Mouse (Mus musculus) c-Kit-positive CD71-negative TER-119-negative erythroid progenitor cells, embryonic 14.5 days (primary cell): Measurements from ENCODE around the gene Sidt1.

ENCODE experiments used
- DNase-seq: peaks from one replicate; pipeline ENCODE4 v3.0.0-alpha.2; 2013; ENCODE audit warnings: low read depth

The Sidt1 gene

DNA sequence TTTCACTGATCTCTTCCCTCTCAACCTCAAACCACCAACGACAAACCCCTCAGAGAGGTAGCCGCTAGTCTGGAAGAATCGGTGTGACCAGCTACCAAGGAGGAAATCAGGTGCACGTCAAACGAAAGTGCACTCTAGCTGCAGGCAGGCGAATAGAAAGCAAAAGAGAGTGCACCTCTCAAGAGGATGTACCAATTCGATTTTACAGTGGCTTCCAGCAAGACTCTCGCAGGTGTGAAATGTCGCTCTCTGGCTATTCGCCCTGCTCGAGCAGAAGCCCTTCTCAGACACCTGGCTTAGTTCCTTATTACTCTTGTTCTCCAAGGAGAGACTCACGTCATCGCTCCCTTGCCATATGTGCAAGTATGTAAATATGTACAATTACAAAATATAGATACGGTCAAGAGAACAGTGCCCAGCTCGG, at the start of gene Sidt1:
Sidt1 (minus strand) TSS at position 336 of the 424 bp plus-strand sequence.
- DNase-seq = no peak

DNA sequence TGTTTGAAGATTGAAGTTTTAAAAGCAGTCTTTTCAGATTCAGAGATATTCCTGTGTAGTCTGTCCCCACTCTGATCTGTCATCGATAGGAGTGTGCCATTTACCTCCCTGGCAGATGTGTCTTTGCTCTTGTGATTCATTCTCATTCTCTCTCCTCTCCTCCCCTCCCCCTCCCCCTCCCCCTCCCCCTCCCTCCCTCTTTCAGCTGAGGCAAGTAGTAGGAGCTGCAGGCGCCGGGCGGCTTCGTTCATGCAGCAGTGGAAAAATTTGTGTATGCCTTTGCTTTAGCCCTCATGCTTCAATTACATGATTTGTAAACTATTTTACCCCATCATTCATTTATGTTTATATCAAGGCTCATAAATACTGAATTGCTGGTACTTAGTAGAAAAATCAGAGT, 48.6 kb upstream of the Sidt1 start:
- DNase-seq = no peak

DNA sequence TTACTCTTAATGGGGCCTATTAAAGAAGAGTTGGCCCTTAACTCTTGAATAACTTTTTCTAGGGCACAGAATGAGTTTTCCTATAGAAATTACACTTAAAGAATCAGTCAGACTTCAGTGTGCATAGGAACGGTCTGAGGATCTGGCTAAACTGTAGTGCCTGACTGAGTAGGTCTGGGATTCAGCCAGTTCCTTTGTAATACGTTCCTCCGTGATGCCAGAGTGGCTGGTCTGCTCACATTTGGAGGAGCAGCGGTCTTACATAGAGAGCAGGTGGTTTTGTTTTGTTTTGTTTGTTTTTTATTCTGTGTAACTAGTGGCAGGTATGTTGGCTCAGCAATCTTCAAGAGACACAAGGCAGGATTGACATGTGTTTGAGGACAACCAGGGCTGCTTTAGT, 47.0 kb upstream of the Sidt1 start:
- DNase-seq = no peak

GRCm38 (mm10) chr16:44375459-44375858, 42.5 kb upstream of the Sidt1 start:
- DNase-seq = no peak

- no peak for DNase-seq
Measured at GRCm38 (mm10) chr16:44365522-44365921, 32.5 kb upstream of the Sidt1 start.

DNA sequence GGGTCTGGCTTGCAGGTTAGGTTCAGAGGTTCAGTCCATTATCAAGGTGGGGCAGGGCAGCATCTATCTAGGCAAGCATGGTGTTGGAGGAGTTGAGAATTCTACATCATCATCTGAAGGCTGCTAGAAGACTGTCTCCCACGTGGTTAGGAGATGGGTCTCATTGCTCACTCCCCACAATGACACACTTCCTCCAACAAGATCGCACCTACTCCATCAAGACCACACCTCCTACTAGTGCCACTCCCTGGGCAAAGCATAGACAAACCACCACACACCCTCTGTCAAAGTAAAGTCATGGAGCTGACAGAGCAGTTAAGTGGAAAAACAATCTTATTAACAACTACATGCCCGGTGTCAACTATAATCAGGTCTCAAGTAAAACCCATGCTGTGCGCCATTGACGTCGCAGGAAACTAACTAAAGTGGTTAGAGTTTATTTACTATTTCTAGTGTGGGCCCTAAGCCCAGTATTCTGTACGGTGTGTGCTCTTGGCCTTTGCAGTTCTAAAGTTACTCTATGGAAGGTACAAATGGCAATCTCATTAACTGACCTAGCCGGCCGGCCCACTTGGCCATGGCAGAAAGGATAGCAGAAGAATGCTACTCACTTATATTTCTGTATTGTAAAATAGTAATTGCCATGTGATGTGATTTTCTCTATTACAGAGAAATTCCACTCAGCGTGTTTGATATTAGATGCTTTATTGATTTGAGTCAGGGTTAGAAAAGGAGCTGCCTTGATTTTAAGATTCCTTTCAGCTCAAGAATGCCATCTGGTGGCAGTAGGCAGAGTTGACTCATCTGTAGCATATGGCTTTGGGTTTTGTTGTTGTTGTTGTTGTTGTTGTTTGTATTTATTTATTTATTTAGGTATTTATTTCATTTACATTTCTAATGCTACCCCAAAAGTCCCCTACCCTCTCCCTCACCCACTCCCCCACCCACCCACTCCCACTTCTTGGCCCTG, 29.2 kb upstream of the Sidt1 start:
- no peak for DNase-seq

- no peak for DNase-seq
Measured at GRCm38 (mm10) chr16:44357571-44358268, 24.7 kb upstream of the Sidt1 start.

DNA sequence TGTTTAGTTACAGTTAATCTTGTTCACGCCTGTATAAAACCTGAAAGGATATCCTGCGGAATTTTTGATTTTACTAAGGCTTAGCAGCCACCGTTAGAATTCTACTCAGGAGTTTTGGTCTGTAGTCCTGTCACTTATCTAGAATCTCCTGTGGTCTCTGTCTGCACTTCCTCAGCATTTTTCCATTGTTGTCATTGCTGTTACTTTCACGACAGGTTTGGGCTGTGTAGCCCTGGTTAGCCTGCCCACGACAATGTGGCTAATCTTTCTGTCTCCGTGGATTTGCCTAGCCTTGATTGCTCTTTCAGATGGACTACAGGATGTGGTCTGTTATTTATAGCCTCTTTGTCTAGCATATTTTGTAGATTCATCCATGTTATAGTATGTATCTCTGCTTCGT, 23.3 kb upstream of the Sidt1 start:
- DNase-seq = no peak

GRCm38 (mm10) chr16:44349801-44350397, 16.9 kb upstream of the Sidt1 start:
- DNase-seq = no peak

DNA sequence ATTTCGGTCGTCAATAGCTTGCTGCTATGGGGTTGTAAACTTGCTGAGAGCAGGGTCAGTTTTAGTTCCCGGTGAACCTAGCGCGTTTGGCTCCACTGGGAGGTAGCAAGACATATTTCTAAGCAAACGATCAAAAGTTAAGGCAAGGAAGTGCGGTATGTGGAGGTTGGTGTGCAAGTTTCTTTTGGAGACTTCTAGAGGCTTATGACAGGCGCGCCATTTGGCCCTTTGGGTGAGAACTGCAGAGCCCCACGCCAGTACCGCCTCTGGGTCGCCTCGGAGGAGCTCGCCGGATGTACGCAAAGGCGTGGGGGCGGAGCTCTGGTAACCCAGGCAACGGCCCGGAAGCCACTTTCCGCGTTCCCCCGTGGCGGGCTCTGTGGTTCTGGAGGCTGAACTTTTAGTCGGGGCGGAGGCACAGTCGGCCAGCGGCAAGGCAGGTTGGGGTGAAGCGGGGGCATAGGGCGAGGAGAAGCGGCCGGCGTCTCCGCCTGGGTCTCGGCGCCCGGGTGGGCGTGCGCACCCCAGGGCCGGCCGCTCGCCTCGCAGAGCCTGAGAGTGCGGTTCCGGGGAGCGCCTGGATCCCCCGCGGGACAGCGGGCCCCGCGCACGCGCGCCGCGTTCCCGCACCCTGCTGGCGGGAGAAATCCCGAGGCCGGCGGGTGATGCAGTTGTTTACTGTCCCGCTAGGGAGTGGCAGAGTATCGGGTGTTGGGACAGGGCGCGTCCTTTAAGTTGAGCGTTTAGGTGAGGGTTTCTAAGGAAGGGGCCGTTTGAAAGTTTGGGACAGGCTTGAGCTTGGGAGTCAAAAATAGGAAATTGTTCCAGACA, 14.3 kb upstream of the Sidt1 start, which contains the start of gene Spice1:
Spice1 (plus strand) TSS at position 51 of the 831 bp plus-strand sequence.
- peak; percentile 83 for DNase-seq

DNA sequence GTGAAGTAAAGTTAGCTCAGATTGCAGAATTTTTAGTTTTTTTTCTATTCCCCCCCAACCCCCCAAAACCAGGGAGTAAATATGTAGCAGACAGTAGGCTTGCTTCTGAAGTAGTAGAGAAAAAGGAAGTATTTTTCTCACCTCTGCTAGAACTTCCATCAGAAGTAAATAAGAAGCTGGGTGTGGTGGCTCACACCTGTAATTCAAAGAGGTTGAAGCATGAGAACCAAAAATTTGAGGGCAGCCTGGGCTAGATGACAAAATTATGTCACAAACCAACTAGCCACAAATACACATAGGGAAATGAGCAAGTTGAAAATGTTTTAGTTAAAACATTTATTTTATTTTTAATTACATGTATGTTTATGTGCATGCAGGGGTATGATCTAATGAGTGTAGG, 4.5 kb upstream of the Sidt1 start:
- DNase-seq = no peak

DNA sequence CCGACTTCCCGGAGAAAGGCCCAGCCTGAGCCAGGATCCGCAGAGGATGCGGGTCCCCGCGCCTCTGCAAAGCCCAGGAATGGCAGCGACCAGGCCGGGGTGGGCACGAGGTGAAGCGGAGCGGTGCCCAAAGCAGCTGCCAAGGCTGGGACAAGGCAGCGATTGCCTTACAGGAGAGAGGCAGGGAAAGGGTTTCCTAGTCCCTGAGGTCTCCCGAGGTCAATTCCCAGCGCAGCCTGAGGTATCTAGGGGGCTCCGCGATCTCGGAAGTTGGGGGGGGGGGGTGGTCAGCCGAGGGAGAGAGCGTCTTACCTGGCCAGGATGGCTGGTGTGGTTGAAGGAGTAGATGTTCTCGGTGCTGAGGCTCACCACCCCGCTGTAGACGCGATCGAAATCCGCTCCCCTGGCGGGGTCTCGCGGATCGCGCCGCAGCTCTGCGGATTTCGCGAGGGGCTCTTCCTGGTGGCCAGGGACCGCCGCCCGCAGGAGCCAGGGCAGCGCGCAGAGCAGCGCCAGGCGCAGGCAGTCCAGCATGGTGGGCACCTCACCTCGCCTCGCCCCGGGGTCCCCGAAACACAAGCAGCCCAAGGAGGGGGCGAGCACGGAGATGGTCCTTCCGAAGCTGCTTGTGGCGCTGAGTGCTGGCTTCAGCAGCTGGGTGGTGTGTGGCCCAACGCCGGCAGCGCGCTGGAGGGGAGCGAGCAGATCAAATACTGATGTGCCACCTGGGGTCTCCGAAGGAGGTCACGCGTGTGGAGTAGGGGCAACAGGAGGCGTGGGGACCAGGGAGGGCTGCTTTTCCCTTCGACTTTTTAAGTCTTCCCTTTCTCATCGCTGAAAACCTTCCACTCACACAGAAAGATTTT, 768 bp downstream of the Sidt1 start:
- DNase-seq = no peak

DNA sequence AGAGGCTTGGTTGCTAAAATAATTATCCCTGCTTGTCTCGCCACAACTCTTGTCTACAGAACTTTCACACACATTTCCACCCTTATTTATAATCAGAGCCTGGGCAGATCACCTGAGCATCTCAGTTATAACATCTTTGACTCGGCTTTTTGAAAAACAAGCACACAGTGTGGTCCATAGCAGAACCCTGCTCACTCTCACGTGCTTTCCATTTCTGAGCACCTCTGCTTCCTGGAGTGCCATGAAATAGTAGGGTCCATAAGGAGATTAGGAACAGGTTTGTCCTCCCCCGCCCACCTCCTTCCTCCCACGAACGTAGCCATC, 1.4 kb downstream of the Sidt1 start:
- DNase-seq = no peak

- no peak for DNase-seq
Measured at GRCm38 (mm10) chr16:44331154-44331553, 1.8 kb downstream of the Sidt1 start.

DNA sequence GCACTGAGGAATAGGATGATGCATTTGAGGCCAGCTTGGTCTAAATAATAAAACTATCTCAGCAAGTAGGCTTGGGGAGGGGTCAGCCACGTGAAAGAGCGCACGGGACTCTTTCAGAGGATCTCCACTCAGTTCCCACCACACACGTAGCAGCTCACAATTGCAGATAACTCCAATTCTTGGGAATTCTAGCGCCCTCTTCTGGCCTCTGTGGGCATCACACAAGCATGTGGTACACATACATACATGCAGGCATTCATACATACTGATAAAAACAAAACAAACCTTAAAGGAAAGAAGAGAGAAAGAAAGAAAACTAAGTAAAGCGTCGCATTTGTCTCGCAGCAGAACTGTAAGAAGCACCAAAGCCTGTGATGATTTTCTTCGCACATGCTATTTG, 2.3 kb downstream of the Sidt1 start:
- no peak for DNase-seq

- no peak for DNase-seq
Measured at GRCm38 (mm10) chr16:44328644-44329043, 4.4 kb downstream of the Sidt1 start.

- DNase-seq = no peak
Measured at GRCm38 (mm10) chr16:44320232-44320631, 12.8 kb downstream of the Sidt1 start.

DNA sequence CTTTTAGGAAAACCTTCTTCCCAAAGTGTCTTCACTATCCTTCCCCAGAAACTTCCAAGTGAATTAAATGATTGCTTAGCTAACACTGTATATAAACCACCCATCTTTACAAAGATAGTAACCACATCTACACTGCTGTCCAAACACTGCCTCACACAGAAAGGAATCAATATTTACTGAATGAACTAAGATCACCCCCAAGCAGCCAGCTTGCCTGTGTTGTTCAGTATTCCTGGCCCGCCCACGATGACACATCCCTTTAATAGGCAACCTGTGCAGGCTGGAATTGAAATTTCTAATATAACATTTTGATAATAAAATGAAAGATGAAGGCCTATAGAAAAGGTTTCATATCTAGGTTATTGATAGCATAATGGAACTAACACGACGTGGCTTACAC, 16.6 kb downstream of the Sidt1 start:
- no peak for DNase-seq

- DNase-seq = no peak
Measured at GRCm38 (mm10) chr16:44313422-44313821, 19.6 kb downstream of the Sidt1 start.

- DNase-seq = no peak
Measured at GRCm38 (mm10) chr16:44305606-44306005, 27.4 kb downstream of the Sidt1 start.

- DNase-seq = no peak
Measured at GRCm38 (mm10) chr16:44303822-44304221, 29.2 kb downstream of the Sidt1 start.
